Mouse (Mus musculus): ENCODE data around the gene Hist1h2ak.

The Hist1h2ak gene

DNA sequence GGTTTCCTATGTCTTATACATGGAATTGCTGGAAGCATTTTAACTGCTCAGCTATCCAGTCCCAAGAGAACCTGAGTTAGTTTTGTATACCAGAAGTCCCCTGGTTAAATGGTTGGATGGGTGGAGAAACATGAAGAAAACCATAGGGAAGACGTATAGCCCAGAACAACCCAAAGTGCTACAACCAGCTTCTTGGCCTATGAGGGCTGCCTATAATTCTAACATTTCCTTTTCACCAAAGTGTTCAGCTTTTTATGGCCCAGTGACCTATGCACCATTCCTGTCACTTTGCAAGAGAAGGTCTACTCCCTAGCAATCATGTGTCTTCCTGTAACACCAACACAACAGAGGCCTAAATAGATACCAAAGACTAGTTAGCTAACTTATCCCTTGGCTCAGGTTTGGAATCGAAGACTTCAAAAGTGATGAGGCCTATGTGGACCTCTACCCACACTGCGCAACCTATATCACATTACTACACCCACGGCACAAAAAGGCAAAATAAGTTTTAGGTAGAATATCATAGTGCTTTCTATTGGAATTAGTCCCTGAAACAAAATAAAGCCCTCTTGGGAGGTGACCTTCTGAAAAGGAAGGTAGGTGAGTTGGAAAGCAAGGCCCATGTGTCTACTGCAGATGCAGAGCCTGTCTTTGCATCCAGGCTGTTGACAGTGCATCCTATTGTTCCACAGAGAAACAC, 35.1 kb downstream of the Hist1h2ak start:
- DNase-seq, result no peak

DNA sequence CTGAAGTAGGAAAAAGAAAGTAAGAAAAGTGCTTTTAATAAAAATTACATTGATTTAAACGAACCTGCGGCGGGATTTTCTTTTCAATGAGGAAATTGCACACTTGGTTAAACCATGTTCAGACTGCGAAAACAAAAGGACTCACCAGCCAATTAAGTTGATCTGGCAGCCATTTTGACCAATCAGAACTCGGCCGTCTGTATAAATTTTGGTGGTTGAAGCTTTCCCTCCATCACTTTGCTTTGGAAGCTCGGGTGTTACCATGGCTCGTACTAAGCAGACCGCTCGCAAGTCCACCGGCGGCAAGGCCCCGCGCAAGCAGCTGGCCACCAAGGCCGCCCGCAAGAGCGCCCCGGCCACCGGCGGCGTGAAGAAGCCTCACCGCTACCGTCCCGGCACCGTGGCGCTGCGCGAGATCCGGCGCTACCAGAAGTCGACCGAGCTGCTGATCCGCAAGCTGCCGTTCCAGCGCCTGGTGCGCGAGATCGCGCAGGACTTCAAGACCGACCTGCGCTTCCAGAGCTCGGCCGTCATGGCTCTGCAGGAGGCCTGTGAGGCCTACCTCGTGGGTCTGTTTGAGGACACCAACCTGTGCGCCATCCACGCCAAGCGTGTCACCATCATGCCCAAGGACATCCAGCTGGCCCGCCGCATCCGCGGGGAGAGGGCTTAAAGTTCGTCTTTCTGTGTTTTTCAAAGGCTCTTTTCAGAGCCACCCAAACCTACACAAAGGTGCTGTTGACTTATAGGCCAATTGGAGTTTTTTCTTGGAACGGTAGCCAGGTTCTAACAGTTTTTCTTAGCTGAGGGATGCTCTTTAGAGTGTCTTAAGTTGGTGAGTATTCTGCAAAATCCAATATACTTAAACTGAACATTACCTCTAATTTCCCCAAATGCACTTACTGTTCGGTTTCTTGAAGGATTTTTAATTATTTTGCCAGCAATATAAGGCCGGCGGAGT, 36.0 kb downstream of the Hist1h2ak start, which contains the start of gene Hist1h3h:
TSS of gene Hist1h3h (plus strand) at position 263 of the 961 bp plus-strand sequence.
- DNase-seq, result peak; percentile 90

DNA sequence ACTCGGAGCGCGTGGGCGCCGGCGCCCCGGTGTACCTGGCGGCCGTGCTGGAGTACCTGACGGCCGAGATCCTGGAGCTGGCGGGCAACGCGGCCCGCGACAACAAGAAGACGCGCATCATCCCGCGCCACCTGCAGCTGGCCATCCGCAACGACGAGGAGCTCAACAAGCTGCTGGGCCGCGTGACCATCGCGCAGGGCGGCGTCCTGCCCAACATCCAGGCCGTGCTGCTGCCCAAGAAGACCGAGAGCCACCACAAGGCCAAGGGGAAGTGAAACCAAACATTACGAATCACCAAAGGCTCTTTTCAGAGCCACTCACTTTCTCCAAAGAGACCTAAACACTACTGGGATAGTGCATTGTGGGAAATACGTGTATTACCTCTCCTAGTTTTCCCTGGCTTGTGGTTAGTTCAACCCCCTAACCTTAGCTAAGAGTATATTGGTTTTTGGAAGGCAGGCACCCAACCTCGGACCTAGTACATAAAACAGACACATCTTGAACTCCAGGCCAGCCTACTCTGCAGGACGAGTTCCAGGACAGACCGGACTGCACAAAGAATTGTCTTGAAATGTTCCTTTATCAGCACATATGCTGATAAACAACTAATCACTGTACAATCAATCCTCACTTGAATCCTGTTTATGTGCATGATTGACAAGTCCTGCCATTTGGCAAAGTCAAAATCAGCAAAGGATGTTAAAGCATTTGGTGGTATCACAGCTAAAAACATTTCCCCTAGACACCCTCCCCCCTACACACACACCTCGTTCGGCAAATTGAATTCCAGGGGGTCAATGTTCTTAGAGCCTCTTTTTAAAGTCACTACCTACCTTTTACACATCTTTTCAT, 36.9 kb downstream of the Hist1h2ak start:
- DNase-seq, result peak; percentile 51

DNA sequence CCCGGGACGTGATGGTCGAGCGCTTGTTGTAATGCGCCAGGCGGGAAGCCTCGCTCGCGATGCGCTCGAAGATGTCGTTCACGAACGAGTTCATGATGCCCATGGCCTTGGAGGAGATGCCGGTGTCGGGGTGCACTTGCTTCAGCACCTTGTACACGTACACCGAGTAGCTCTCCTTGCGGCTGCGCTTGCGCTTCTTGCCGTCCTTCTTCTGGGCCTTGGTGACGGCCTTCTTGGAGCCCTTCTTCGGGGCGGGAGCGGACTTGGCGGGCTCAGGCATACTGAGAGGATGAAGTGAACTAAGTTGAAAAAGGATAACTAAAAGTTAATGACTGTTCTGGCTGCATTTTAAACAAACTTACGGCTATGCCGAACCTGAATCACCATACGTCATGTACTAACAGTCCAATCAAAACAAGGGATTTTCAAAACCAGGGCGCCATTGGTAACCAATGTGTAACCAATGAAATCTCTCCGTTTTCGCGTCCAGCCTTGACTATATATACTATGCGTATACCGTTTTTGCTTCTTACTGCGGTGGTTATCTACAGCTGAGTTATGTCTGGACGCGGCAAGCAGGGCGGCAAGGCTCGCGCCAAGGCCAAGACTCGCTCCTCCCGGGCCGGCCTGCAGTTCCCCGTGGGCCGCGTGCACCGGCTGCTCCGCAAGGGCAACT, 37.6 kb downstream of the Hist1h2ak start, which contains the start of the genes Hist1h2bl and Hist1h2ai:
TSS of gene Hist1h2bl (minus strand) at position 280 of the 676 bp plus-strand sequence.
TSS of gene Hist1h2ai (plus strand) at position 559 of the 676 bp plus-strand sequence.
- peak; percentile 94 for DNase-seq

DNA sequence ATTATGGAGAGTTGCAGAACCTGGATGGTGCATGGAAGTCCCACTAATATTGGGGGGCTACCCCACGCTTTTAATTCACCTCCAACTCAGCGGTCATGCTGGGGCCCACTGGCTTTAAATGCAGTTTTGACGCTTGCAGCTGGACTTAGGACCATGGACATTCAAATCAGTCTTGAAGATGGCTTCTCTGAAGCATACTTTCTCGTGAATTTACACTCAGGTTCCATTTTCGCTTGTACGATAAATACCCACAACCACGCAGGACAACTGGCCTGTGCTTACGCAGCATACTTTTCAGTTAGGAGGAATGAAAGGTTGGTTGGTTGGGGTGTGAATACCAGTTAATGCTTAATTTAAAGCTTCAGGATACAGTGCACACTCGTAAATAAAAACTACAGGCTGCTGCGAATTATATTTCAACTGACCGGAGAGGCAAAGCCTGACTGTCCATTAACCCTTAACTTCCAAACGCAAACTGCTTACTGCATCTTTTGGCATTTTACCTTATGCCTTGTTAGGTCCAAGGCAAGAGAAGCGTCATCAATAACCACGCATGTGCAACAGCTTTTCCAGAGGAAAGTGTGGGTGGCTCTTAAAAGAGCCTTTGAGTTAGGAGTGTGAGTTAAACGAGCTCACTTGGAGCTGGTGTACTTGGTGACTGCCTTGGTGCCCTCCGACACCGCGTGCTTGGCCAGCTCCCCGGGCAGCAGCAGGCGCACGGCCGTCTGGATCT, 38.3 kb downstream of the Hist1h2ak start:
- no peak for DNase-seq

DNA sequence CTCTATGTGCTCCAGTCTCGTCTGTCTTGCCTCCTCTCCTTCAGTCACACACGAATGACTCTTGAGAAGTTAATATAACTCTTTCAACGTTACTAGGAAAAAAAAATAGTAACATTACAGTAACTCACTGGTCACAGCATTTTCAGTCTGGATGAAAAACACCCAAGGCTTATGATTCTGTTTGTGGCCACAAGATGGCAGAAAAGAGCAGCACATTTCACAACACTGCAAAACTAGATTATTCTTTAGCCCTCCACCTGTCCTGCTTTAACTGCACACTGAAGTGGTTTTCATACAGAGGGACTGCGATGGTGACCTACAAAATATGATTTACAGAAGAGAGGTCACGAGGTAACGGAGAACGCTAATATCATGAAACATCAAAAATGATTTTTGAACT, 38.9 kb downstream of the Hist1h2ak start:
- DNase-seq, result peak; percentile 84

DNA sequence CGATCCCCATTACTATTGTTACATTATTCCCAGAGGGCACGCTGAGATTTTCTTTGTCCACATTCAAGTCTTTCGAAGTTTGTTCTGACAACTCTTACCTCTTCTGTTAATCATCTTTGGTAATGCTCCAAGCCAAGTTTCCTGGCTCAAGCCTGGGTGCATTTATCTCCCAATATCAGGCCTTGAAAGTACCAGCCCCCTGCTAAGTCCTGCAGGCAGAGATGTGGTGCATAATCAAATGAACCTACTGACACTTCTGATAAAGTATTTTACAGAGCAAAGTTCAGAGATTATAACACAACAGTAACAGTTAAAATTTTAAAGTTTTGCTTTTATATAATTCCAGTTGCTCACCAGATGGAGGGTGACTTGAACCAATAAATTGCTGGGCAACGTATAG, 41.9 kb downstream of the Hist1h2ak start:
- no peak for DNase-seq

DNA sequence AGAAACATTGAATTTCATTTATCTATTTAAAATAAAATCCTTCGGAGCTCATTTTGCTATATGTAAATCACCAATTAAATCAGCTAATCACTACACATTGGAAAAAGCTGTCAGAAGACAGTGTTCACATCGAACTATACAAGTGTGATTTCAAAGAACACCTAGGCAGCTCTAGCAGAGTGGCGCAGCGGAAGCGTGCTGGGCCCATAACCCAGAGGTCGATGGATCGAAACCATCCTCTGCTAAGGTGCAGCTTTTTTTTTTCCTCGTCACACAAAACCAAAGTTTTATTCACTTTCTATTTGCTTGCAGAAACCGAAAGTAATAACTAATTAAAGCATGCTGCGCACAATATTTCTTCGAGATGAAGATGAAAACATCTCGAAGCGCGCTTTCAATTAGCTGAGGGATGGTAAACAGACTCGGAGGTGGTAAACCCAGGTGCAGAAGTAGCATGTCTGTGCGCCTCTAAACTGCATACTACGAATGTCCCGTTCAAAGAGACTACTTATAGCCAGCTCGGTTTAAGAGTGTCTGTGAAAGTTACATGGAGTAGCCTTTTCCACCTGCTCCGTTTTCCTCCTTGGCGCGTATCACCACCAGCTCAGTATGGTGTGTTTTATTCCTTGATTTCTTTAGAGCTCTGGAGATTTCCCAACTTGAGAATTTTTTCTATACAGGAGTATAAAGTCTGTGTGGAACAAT, 42.7 kb downstream of the Hist1h2ak start:
- DNase-seq, result peak; percentile 87

DNA sequence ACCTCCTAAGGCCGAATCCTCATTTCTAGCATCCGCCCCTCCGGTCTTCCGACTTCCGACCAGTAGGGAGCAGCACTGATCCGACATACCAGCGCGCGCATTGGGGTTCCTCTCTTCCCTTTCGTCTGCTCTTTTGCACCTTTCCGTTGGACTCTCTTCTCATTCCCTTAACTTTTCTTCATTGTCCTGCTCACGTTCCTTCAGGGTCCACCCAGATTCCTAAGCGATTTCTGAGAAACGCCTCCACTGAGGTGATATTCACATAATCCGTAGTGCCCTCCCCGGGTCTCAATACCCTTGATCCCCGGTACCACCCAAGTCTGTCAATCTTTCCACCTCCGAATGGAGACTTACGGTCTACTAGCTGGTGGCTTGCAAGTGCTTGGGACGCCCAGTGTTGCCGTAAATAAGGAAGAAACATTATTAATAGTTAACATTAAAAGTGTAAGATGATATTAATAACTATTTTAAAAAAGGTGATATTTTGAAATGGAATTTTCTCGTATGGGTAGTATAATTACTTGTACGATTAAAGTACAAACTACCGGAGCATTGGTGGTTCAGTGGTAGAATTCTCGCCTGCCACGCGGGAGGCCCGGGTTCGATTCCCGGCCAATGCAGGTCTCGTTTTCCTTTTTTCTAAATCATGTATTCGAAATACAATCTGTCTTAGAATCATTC, 43.5 kb downstream of the Hist1h2ak start:
- DNase-seq, result peak; percentile 95

DNA sequence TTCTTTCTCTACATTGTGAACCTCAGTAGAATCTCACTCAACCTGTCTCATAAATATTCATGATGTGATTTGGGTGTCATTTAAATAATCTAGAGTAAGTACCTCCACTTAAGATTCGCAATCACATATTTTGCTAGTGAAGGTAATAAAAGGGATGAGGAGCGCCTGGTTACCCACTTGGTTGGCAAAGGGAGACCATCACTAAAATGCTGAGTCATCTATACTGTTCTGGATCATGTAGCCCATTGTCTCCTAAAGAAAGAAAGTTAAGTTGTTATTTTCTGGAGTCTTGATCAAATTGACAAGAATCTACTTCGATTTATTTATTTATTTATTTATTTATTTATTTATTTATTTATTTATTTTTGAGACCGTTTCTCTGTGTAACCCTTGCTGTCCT, 47.0 kb downstream of the Hist1h2ak start:
- DNase-seq, result no peak
